Mouse (Mus musculus) stomach, embryonic 16.5 days (tissue): ENCODE measurements around the gene Rnf183. TPM values are rescaled to one million over a fixed set of nuclear protein-coding genes. Genes with fewer than 3 reads are reported as not detected.

ENCODE experiments used
- ATAC-seq: fragments of 200-750 bp; cut with Nextera tagmentation; 2 replicates; pipeline ENCODE4 v1.8.0; 2017; ENCODE audit warnings: moderate number of reproducible peaks, moderate TSS enrichment; ENCODE audit not compliant: insufficient read depth, low FRiP score
- H3K27ac ChIP-seq: fragments of 300-500 bp; sonication (generic); 2 replicates; pipeline ENCODE4 v1.5.1; 2014; ENCODE audit warnings: low read length
- H3K27me3 ChIP-seq: fragments of 300-500 bp; sonication (generic); 2 replicates; pipeline ENCODE4 v1.6.1; 2014; ENCODE audit warnings: low read length, control low read depth, mixed read lengths; ENCODE audit not compliant: control insufficient read depth, insufficient read depth
- H3K36me3 ChIP-seq: fragments of 300-500 bp; sonication (generic); 2 replicates; pipeline ENCODE4 v1.6.1; 2014; ENCODE audit warnings: low read length; ENCODE audit not compliant: control insufficient read depth, insufficient read depth
- H3K4me1 ChIP-seq: fragments of 300-500 bp; sonication (generic); 2 replicates; pipeline ENCODE4 v1.6.1; 2014; ENCODE audit warnings: low read length, control low read depth, mixed read lengths; ENCODE audit not compliant: control insufficient read depth, insufficient read depth
- H3K4me2 ChIP-seq: fragments of 300-500 bp; sonication (generic); 2 replicates; pipeline ENCODE4 v1.6.1; 2014; ENCODE audit warnings: low read depth, low read length, mixed read lengths
- H3K4me3 ChIP-seq: fragments of 300-500 bp; sonication (generic); replicated peaks from 2 replicates; pipeline ENCODE4 v1.5.1; 2014; ENCODE audit warnings: mild to moderate bottlenecking, low read length
- H3K9ac ChIP-seq: fragments of 300-500 bp; sonication (generic); 2 replicates; pipeline ENCODE4 v1.6.1; 2014; ENCODE audit warnings: low read length
- H3K9me3 ChIP-seq: fragments of 300-500 bp; sonication (generic); replicated peaks from 2 replicates; pipeline ENCODE4 v1.6.1; 2016; ENCODE audit warnings: low read length, control low read depth; ENCODE audit not compliant: control insufficient read depth
- WGBS: fragments of 180-500 bp; shearing (Covaris S2); extraction: QIAGEN DNeasy Blood & Tissue Kit; methylation state at CpG from one replicate; pipeline ENCODE4 v1.1.7; 2014; 5-methylcytosine and 5-hydroxymethylcytosine counted together
- polyA plus RNA-seq: library from polyadenylated mRNA; unstranded; fragments of >200 nt; fragmentation: Nextera tagmentation; extraction: Ambion mirVana; gene quantifications from 2 replicates; pipeline ENCODE4 v1.2.1, GENCODE M21; 2015

Gene Rnf183
- polyA plus RNA-seq, 1 experiment from 2014 or later = 0.34 TPM

GRCm38 (mm10) chr4:62397616-62398365 is 37.3 kb downstream of the Rnf183 start:
- no peak overlapping the region for H3K4me3 ChIP-seq
- H3K36me3 ChIP-seq = peaks cover 29% of the 10 kb centered on the region
- H3K27ac ChIP-seq = no peak overlapping the region
- H3K27me3 ChIP-seq = no peaks in the 10 kb centered on the region
- no peaks in the 10 kb centered on the region for H3K9me3 ChIP-seq
- no peaks in the 10 kb centered on the region for H3K4me1 ChIP-seq
- ATAC-seq = no peak
- no peak overlapping the region for H3K9ac ChIP-seq
- no peak overlapping the region for H3K4me2 ChIP-seq
- WGBS = 77% methylated on average over 4 of the region's 4 CpGs

- WGBS = 81% methylated on average over 1 of the region's 1 CpGs
- Histone ChIP-seq H3K4me2 (no peak overlapping the region), H3K36me3 (peaks cover 25% of the 10 kb centered on the region), H3K4me1 (no peaks in the 10 kb centered on the region), H3K9ac (no peak overlapping the region), H3K27me3 (no peaks in the 10 kb centered on the region), H3K27ac (no peak overlapping the region), H3K4me3 (no peak overlapping the region), H3K9me3 (no peaks in the 10 kb centered on the region)
- ATAC-seq = no peak
Observed at GRCm38 (mm10) chr4:62395806-62396205, 39.2 kb downstream of the Rnf183 start.

- Histone ChIP-seq H3K9me3 (no peaks in the 10 kb centered on the region), H3K4me1 (no peaks in the 10 kb centered on the region), H3K36me3 (peaks cover 14% of the 10 kb centered on the region; the same call in 1 of the 2 replicates), H3K9ac (no peak overlapping the region), H3K4me3 (no peak overlapping the region), H3K4me2 (no peak overlapping the region), H3K27me3 (no peaks in the 10 kb centered on the region), H3K27ac (no peak overlapping the region)
- 69% methylated on average over 6 of the region's 6 CpGs for WGBS
- ATAC-seq = no peak
Observed at GRCm38 (mm10) chr4:62393459-62393858, 41.6 kb downstream of the Rnf183 start.

GRCm38 (mm10) chr4:62391892-62392291 is 43.2 kb downstream of the Rnf183 start:
- no peaks in the 10 kb centered on the region for H3K9me3 ChIP-seq
- no peak overlapping the region for H3K4me3 ChIP-seq
- H3K27ac ChIP-seq = no peak overlapping the region
- peaks cover 4% of the 10 kb centered on the region; the same call in 1 of the 2 replicates for H3K36me3 ChIP-seq
- 79% methylated on average over 7 of the region's 7 CpGs for WGBS
- ATAC-seq = no peak
- H3K9ac ChIP-seq = no peak overlapping the region
- no peaks in the 10 kb centered on the region for H3K4me1 ChIP-seq
- no peak overlapping the region for H3K4me2 ChIP-seq
- H3K27me3 ChIP-seq = no peaks in the 10 kb centered on the region

- no peak overlapping the region for H3K27ac ChIP-seq
- H3K4me3 ChIP-seq = no peak overlapping the region
- H3K36me3 ChIP-seq = no peaks in the 10 kb centered on the region; the same call in 1 of the 2 replicates
- no peaks in the 10 kb centered on the region for H3K27me3 ChIP-seq
- 69% methylated on average over 5 of the region's 5 CpGs for WGBS
- H3K4me1 ChIP-seq = no peaks in the 10 kb centered on the region
- H3K9ac ChIP-seq = no peak overlapping the region
- ATAC-seq = no peak
- H3K4me2 ChIP-seq = no peak overlapping the region
- H3K9me3 ChIP-seq = no peaks in the 10 kb centered on the region
Observed at GRCm38 (mm10) chr4:62389592-62390512, 45.2 kb downstream of the Rnf183 start.

GRCm38 (mm10) chr4:62385439-62385838 is 49.6 kb downstream of the Rnf183 start:
- H3K9ac ChIP-seq = no peak overlapping the region
- 92% methylated on average over 7 of the region's 7 CpGs for whole genome bisulfite sequencing
- no peaks in the 10 kb centered on the region for H3K4me1 ChIP-seq
- no peak for ATAC-seq
- no peaks in the 10 kb centered on the region; the same call in 1 of the 2 replicates for H3K36me3 ChIP-seq
- no peak overlapping the region for H3K4me2 ChIP-seq
- H3K27me3 ChIP-seq = no peaks in the 10 kb centered on the region
- no peaks in the 10 kb centered on the region for H3K9me3 ChIP-seq
- H3K27ac ChIP-seq = no peak overlapping the region
- H3K4me3 ChIP-seq = no peak overlapping the region

- H3K36me3 ChIP-seq = no peaks in the 10 kb centered on the region; the same call in 1 of the 2 replicates
- WGBS = 64% methylated on average over 1 of the region's 1 CpGs
- no peak for ATAC-seq
- no peak overlapping the region for H3K9ac ChIP-seq
- H3K4me2 ChIP-seq = no peak overlapping the region
- H3K9me3 ChIP-seq = no peaks in the 10 kb centered on the region
- no peak overlapping the region for H3K4me3 ChIP-seq
- no peaks in the 10 kb centered on the region for H3K27me3 ChIP-seq
- no peak overlapping the region for H3K27ac ChIP-seq
- H3K4me1 ChIP-seq = no peaks in the 10 kb centered on the region
Observed at GRCm38 (mm10) chr4:62384159-62384558, 50.9 kb downstream of the Rnf183 start.

GRCm38 (mm10) chr4:62383752-62384151 is 51.3 kb downstream of the Rnf183 start:
- 62% methylated on average over 7 of the region's 7 CpGs for WGBS
- peak; percentile 44; the same call in 1 of the 2 replicates for ATAC-seq
- H3K27ac ChIP-seq = no peak overlapping the region; the same call in 1 of the 2 replicates
- H3K27me3 ChIP-seq = no peaks in the 10 kb centered on the region
- H3K4me1 ChIP-seq = peaks cover 3% of the 10 kb centered on the region; the same call in 1 of the 2 replicates
- H3K9me3 ChIP-seq = no peaks in the 10 kb centered on the region
- H3K9ac ChIP-seq = no peak overlapping the region
- H3K4me3 ChIP-seq = no peak overlapping the region
- H3K36me3 ChIP-seq = no peaks in the 10 kb centered on the region; the same call in 1 of the 2 replicates
- H3K4me2 ChIP-seq = no peak overlapping the region

GRCm38 (mm10) chr4:62383207-62383606 is 51.8 kb downstream of the Rnf183 start:
- Histone ChIP-seq H3K9ac (no peak overlapping the region), H3K36me3 (no peaks in the 10 kb centered on the region)
- 83% methylated on average over 6 of the region's 6 CpGs for WGBS

More at GRCm38 (mm10) chr4:62383207-62383606, 51.8 kb downstream of the Rnf183 start:
- H3K9me3 ChIP-seq = no peaks in the 10 kb centered on the region
- no peak for ATAC-seq
- peaks cover 3% of the 10 kb centered on the region; the same call in 1 of the 2 replicates for H3K4me1 ChIP-seq
- no peak overlapping the region for H3K27ac ChIP-seq
- no peak overlapping the region for H3K4me2 ChIP-seq
- H3K4me3 ChIP-seq = no peak overlapping the region
- no peaks in the 10 kb centered on the region for H3K27me3 ChIP-seq
